Mouse (Mus musculus): ENCODE measurements around the gene Zfp638.
"Not testable (repeated sequence)": the region's sequence is repeated elsewhere in the genome, so short reads cannot be mapped to it uniquely, and the experiment has no call there.

Zfp638 gene

DNA sequence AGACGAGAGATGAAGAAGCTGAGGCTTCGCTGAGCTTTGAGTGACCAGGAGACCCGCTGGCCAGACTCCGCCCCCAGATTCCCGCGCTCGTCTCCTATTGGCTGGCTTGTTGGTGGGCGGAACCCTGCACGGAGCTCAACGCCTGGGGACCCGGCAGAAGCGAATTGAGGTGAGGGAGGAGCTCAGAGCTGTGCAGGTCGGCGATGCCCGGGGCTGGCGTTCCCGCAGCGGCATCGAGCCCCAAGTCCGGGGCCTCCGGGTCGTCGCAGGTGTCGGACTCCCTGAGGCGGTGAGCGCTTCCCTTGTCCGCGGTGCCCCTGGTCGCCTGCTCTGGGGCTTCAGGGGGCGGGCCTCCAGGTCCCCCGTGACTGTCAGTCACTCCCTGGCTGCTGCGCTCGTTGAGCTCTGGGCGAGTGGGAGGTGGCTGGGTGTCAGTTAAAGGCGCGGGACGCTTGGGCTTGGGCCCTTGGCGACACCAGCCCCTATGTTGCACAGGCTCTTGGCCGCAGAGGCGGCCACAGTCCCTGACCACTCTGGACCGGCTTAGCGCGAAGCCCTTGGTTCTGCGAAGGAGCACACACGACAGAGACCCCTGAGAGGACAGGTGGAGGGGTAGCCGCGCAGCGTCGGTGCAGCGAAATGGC, at the start of gene Zfp638:
Gene Zfp638, plus strand, starts transcription at position 156 of the 644 bp plus-strand sequence.
- in situ Hi-C loops (cut with MboI, MseI): no loop called here

GRCm38 (mm10) chr6:83818996-83819395, 47.9 kb upstream of the Zfp638 start:
- in situ Hi-C loops (cut with MboI, MseI): no loop called here

DNA sequence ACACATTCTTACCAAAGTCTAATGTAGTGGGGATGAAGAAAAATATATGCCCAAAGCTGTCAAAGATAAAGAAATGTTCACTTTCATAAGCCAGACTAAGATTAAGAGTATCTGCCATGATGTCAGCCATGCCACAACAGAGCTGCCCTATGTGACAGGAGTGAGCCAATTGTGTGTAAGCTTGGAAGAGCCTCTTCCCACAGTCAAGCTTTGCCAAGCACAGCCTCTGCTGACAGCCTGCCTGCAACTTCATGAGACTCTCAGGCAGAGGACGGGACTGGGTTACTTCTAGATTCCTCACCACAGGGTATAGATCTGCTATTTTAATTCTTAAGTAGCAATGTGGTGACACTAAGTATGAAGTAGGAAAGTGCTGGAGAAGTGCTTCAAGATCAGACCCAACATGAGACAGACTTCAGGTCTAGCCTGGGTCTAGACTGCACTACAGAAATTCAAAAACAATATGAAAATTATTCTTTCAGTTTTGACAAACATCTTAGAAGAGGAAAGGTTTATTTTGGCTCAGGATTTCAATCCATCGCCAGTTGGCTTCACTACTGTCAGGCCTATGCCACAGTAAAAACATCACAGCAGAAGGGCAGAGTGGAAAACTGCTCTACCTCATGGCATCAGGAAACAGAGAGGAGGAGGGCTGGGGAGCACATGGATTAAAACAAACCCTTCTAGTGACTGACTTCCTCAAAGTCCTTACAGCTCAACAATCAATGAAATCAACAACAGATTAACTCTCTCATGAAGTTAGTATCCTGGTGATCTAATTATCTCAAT, 46.0 kb upstream of the Zfp638 start:
- in situ Hi-C loops (cut with MboI, MseI): no loop called here

GRCm38 (mm10) chr6:83821856-83822255, 45.1 kb upstream of the Zfp638 start:
- in situ Hi-C loops (cut with MboI, MseI): no loop called here

DNA sequence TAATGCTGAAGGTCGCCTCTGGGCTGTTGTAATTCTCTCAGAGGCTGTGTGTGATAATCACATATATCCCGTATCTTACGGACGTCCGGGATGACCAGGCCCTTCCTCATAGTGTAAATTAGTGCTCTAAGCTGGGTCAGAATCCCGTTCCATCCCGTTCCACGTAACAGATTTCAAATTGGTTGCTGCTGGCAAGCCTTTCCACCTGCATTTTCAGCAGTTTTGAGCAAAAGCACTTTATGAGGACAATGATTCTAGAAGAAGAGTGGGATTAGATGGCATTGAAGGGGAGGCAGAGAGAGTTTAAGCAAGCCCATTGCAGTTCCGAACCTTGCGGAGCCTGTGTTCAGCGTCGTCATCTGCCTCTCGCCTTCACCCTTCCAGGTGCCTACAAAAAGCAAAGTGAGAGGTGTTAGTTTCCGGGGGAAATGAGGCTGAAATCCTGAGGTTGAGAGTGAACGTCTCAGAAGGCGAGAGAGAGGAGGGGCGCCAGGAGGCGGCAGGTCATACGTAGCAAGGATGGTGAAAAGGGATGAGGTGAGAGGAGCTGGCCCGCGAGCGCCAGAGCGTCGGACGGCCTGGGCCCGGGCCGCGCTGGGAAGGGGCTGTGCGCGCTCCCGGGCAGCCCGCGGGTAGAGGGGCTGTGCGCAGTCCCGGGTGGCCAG, 35.8 kb upstream of the Zfp638 start:
- in situ Hi-C loops (cut with MboI, MseI): no loop called here

DNA sequence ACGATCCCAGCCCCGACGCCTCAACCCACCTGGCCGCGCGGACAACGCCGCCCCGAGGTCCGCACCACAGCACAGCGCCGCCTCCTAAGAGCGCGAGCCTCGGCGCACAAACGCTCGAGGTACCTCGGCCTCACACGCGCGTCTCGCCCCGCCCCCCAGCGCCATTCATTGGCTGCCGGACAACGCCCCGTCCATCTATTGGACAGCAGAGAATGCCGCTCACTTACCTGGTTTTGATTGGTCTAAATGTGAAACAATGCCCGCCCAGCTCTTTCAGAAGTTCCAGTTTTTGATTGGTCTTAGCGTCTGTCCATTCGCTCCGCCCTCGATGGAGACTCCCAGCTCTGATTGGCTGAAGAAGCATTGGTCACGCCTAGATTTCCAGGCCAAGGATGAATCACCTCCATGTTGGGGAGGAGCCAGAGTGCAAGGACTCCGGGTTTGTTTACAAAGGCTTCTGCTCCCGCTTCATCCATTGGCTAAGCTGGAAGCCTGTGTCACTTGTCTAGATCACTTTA, 35.2 kb upstream of the Zfp638 start, which contains the start of gene Paip2b:
Gene Paip2b, minus strand, starts transcription at position 136 of the 518 bp plus-strand sequence.
- in situ Hi-C loops (cut with MboI, MseI): no loop called here

DNA sequence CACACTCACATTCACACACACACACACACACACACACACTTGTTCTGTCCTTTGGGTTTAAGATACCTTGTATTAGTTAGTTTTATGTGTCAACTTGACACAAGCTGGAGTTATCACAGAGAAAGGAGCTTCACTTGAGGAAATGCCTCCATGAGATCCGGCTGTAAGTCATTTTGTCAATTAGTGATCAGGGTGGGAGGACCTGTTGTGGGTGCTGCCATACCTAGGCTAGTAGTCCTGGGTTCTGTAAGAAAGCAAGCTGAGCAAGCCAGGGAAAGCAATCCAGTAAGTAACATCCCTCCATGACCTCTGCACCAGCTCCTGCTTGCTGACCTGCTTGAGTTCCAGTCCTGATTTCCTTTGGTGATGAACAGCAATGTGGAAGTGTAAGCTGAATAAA, 34.5 kb upstream of the Zfp638 start:
- in situ Hi-C loops (cut with MboI, MseI): not testable (repeated sequence)

- in situ Hi-C loops (cut with MboI, MseI): no loop called here
Observed at GRCm38 (mm10) chr6:83836826-83837225, 30.1 kb upstream of the Zfp638 start.

GRCm38 (mm10) chr6:83838046-83838445, 28.9 kb upstream of the Zfp638 start:
- in situ Hi-C loops (cut with MboI, MseI): no loop called here

GRCm38 (mm10) chr6:83840086-83840485, 26.8 kb upstream of the Zfp638 start:
- in situ Hi-C loops (cut with MboI, MseI): no loop called here

- in situ Hi-C loops (cut with MboI, MseI): no loop called here
Observed at GRCm38 (mm10) chr6:83844913-83845312, 22.0 kb upstream of the Zfp638 start.

GRCm38 (mm10) chr6:83846141-83846540, 20.8 kb upstream of the Zfp638 start:
- in situ Hi-C loops (cut with MboI, MseI): no loop called here

DNA sequence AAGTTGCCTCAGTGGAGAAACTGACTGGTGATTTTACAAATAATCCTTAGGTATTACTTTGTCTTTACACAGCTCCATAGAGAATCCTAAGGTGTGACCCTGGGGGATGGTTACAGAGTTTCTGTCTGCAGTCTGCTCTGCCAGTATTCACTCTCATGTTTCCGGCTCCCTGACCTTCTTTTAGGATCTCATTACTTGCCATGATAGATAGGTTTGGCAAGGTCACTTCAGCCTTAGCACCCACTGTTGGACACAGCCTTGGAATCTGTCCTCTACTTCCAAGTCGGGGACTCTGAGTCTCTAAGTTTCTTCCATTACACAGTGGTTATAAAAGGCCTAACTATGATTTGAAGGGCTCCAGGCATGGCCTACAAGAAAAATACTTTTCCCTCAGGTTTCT, 17.5 kb upstream of the Zfp638 start:
- in situ Hi-C loops (cut with MboI, MseI): no loop called here

- in situ Hi-C loops (cut with MboI, MseI): no loop called here
Observed at GRCm38 (mm10) chr6:83857476-83857875, 9.4 kb upstream of the Zfp638 start.

- in situ Hi-C loops (cut with MboI, MseI): no loop called here
Observed at GRCm38 (mm10) chr6:83860033-83860432, 6.9 kb upstream of the Zfp638 start.

DNA sequence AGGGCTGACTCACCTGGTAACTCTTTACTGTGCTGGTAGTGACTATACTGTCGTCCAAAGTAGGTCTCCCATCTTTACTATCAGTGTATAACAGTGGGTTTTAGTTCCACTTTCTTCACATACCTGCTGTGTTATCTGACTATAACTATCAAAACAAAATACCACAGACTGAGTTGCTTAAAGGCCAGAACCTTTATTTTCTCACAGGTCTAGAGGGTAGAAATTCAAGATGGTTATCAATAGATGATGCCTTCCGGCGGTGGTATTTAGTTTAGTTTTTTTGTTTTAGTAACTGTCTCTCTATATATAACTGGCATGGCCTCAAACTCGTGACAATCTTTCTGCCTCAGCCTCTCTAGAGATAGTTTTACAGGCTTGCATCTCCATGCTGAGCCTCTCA, 3.4 kb upstream of the Zfp638 start:
- in situ Hi-C loops (cut with MboI, MseI): no loop called here

GRCm38 (mm10) chr6:83866423-83866822, 486 bp upstream of the Zfp638 start:
- in situ Hi-C loops (cut with MboI, MseI): no loop called here

DNA sequence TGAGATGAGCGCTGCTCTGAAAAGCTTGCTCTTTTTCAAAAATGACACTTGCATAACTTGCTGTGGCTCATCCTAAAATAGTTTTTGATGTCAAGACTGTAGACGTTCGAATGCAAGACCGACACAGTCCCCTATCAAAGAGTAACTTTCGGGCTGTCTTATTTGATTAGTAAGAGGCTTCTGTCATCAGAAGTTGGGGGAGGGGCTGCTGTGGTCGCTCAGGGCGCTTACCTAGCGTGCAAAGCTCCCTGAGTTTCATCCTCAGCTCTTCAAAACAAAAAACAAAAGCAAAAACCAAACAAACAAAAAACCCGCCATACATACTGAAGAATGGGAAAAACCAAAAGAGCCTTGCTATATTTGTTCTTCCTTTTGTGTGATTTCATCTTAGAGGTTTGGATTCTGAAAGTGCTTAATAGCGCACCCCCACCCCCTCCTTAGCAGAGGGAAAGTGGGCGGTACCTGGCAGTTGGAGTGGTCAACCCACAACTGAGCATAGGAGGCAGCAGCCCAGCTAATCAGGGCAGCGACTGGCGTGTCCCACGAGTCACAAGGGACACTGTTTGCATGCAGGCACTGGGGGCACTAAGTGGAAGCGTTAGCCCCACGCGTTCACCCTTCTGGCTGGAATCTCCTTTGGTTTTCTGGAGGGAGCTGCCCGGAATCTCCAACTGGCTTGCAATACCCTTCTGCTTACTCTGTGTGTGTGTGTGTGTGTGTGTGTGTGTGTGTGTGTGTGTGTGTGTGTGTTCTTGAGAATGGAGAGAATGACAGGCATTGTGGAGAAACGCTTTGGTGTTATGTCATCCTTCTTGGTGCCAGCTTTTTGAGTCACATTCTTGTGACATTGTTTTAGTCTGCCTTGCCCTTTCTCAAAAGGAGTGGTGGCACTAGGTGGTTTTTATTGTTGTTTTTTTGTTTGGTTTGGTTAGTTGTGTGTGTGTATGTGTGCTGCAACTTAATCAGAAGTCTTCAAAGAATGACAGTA, 983 bp downstream of the Zfp638 start:
- in situ Hi-C loops (cut with MboI, MseI): no loop called here

GRCm38 (mm10) chr6:83879815-83880214, 12.9 kb downstream of the Zfp638 start:
- in situ Hi-C loops (cut with MboI, MseI): loop anchor here (5.0 kb wide), 2 partner anchors 32 to 187 kb away; no protein-coding TSS in a partner anchor

GRCm38 (mm10) chr6:83886789-83887188, 19.9 kb downstream of the Zfp638 start:
- in situ Hi-C loops (cut with MboI, MseI): no loop called here

DNA sequence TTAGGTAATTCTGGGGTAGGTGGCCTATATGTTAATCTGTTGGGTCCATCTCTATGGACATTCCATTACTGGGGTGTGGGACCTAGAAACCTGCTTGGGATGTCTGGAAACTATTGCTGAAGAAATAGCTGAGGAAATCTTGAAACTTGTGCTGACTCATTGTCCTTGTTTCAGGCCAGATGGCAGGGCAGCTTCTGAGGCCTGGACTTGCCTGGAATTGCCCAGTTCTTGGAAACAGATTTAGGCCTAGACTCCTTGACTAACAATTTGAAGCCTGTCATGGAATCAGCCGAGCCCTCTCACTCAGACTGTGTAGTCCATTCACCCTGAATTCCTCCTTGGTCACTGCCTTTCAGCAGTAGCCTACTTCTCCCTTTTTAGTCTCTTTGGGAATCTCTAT, 21.9 kb downstream of the Zfp638 start:
- in situ Hi-C loops (cut with MboI, MseI): no loop called here
